Mouse (Mus musculus): ENCODE measurements around the gene Gm3854.
A peak's percentile ranks its signal among the peaks of the same experiment; 100 is the strongest.
"Not testable (repeated sequence)": the region's sequence is repeated elsewhere in the genome, so short reads cannot be mapped to it uniquely, and the experiment has no call there.

Gm3854 gene

DNA sequence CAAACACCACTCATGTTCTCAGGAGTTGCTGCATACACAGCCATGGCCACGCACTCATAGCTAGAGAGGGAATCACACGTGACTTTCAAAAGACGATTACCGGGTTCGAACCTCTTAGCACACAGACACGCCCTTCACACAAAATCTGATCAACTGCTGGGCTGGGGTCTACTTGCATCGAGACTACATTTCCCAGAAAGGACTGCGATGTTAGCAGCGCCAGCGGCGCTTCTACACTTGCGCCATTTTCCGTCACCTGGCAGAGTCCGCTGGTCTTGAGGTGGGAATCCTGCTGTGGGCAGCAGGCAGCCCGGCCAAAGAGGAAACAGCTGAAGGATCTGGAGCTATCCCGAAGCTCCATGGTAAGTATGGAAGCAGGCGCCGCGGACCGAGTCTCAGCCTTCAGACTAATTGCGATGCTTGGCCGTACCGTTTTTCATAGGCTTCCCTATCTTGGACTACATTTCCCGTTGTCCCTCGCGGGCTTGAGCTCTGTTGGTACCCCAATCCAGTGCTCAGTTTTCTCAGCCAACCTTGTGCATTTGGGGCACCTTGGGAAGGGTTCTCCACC is at the start of gene Gm3854:
Gene Gm3854, plus strand, starts transcription at position 259 of the 571 bp plus-strand sequence.
- DNase-seq = peak; percentile 65

- not testable (repeated sequence) for DNase-seq
These were observed 42.8 kb upstream of the Gm3854 start for GRCm38 (mm10) chr7:6300796-6301195.

DNA sequence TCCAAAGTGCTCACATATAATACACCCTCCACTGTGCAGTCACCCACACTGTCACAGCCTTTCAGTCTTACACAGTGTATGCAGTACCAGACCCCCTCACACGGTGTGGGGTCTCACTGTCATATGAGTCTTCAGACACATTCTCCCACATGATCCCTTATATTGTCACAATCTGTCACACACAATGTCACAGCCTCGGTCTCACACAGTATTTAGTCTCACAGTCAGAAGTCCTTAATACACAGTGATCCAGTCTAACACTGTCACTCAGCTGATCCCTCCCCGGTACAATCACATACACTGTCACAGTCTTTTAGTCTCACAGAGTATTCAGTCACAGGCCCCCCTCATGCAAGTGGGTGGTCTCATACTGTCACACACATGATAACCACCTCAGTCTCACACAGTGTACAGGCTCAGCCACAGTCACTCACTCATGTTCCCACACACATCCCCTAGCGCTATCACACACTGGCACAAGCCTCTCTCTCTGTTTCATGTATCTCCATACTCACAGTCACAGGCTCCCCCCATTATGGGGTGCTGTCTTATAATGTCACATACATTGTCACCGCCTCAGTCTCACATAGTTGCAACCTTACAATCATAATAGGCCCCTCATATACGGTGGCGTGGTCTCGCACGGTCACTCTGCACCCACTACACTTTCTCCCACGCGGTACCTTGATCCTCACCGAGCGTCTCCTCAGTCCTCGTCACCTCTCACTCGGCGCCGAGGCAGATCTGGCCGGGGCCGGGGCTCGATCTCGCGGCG is 12.9 kb upstream of the Gm3854 start:
- no peak for DNase-seq

DNA sequence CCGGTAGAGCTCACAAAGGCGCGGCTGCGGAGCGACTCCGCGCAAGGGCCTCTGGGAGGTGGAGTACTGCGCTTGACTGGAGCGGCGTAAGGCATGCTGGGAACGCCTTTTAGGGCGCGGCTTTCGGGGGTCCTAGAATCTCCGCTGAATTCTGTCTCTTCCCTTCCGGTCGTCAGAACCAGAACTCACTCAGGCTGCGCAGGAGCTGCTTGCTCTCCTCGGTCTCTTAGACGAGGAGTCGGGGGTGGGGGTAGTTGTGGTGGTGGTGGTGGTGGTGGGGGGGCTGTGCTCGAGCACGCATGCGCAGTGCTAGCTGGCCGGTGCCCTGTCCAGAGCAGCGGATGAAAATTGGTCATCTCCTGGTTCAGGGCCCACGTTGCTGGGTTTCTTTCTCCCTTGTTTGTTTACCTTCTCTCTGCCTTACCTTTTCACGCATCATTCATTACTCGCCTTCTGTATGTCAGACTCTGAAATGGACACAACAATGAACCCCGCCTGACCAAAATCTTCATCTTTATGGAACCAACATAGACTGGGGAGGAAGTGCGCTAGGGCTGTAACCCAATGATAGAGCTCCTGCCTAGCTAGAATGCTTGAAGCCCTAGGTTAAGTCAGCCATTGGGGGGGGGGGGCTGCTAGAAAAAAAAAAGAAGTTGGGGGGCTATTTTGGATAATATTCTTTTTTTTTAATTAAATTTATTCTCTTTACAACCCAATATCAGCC is 12.2 kb upstream of the Gm3854 start, which contains the start of gene Zfp583:
Gene Zfp583, minus strand, starts transcription at position 53 of the 724 bp plus-strand sequence.
- DNase-seq = peak; percentile 88

- no peak for DNase-seq
These were observed 3.7 kb upstream of the Gm3854 start for GRCm38 (mm10) chr7:6339865-6340264.

DNA sequence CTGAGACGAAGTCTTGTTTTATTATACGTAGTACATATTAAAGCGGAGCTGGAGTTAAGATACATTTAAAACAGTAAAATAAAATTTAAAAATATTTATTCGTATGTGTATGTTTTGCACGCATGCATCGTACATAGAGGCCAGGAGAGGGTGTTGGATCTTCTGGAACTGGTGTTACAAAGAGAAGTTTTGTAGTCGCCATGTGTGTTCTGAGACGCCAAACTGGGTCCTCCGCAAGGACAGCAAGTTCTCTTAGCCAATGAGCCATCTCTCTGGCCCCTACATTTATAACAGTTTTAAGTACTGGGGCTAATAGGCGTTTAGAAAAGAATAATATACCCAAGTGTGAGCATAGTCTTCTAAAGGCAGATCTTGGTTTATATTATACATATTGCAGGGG is 565 bp downstream of the Gm3854 start:
- no peak for DNase-seq

DNA sequence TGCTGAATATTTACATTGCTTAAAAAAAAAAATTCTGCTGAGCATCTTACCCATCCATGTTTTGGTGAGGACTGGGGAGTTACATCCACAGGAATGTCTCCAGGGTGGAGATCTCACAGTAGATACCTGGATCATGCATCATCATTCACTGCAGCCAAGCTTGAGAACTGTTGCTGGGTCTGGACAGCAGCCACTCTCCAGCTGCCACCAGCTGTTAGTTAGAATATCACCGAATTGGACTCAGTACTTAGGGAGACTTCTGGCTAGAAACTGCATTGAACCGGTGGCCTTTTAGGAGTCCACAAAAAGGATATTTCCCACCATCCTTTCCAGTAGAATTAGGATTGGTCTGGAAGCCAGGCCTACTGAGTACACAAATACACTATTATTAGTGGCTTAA is 14.6 kb downstream of the Gm3854 start:
- DNase-seq = no peak

- peak; percentile 37 for DNase-seq
These were observed 15.5 kb downstream of the Gm3854 start for GRCm38 (mm10) chr7:6358937-6359590.

- DNase-seq = no peak
These were observed 17.0 kb downstream of the Gm3854 start for GRCm38 (mm10) chr7:6360477-6361060.

DNA sequence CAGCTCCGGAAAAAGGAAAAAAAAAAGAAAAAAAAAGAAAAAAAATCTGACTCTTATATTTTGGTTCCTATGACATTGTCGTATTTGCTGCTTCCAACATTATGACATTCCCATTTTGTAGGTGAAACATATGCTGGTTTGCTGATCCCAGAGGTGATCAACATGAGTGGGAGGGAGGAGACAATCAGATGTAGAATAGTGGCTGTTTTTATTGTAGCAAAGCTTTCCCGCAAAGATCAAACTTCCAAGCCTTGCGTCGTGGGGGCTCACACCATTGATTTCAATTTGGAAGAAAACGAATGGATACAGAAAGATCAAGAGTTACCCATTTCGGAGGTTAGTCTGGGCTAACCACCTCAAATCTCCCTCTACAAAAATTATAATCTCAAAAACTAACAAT is 18.2 kb downstream of the Gm3854 start:
- DNase-seq = no peak

DNA sequence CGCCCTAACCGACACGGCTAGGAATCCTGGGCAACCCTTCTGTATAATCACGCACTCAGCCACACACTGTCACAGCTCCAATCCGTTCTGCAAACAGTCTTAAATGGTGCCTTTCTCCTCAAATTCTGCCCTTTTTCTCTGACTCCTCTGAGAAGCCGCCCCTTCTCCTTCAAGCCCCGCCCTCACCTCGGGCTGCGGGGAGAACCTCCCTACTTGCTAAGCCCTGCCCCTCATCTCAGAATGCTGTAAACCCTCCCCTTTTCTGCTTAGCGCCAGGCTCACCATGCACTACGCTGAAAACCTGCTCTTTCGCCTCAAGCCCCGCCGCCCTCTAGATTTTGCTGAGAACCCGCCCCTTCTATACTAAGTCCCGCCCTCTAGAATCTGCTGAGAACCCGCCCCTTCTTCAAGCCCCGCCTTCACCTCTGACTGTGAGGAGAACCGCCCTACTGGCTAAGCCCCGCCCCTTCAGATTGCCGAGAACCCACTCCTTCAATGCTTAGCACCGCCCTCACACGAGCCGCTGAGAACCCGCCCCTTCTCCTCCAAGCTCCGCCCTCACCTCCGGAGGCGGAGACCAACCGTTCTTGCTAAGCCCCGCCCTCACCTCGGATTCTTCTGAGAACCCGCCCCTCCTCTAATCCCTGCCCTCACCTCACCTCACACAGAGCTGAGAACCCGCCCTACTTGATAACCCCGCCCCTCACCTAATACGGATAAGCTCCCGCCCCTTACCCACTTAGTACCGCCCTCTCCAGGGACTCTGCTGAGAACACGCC is 18.9 kb downstream of the Gm3854 start:
- peak; percentile 100 for DNase-seq

GRCm38 (mm10) chr7:6363047-6363488 is 19.5 kb downstream of the Gm3854 start, which contains the start of gene Zfp78:
Zfp78 (plus strand) TSS chr7:6363280.
- DNase-seq = peak; percentile 92

- no peak for DNase-seq
These were observed 21.2 kb downstream of the Gm3854 start for GRCm38 (mm10) chr7:6364761-6365160.

- DNase-seq = no peak
These were observed 23.6 kb downstream of the Gm3854 start for GRCm38 (mm10) chr7:6367185-6367584.

DNA sequence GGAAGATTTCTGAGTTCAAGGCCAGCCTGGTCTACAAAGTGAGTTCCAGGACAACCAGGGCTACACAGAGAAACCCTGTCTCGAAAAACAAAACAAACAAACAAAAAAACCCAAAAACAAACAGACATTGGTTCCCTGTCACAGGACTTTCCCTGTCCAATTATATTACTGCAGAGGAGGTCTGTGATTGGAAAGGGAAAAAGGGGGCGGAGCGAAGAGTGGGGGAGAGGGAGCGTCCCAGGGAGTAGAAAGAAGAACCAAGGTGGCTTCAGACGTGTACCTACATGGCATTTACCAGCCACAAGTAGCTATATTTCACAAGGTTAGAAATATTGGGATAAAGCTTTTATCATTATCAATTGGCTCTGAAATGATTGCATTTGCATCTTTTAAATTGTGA is 24.6 kb downstream of the Gm3854 start:
- not testable (repeated sequence) for DNase-seq

- no peak for DNase-seq
These were observed 25.9 kb downstream of the Gm3854 start for GRCm38 (mm10) chr7:6369460-6369859.

DNA sequence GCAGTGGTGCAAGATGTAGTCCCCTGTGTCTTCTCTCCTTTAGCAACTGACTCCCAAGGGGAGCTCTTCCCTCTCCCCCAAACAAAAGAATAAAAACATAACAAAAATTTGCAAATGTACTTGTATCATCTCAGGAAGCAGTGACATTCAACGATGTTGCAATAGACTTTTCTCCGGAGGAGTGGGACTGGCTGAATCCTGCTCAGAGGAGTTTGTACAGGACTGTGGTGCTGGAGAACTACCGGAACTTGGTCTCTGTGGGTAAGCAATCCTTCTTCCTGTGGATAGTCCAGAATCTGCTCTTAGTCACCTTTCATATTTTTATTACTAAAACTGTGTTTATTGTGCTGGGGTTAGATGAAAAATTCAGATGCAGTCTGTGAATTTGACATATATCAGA is 29.4 kb downstream of the Gm3854 start:
- no peak for DNase-seq

- no peak for DNase-seq
These were observed 34.9 kb downstream of the Gm3854 start for GRCm38 (mm10) chr7:6378441-6378840.

GRCm38 (mm10) chr7:6381431-6381830 is 37.9 kb downstream of the Gm3854 start:
- DNase-seq = no peak

DNA sequence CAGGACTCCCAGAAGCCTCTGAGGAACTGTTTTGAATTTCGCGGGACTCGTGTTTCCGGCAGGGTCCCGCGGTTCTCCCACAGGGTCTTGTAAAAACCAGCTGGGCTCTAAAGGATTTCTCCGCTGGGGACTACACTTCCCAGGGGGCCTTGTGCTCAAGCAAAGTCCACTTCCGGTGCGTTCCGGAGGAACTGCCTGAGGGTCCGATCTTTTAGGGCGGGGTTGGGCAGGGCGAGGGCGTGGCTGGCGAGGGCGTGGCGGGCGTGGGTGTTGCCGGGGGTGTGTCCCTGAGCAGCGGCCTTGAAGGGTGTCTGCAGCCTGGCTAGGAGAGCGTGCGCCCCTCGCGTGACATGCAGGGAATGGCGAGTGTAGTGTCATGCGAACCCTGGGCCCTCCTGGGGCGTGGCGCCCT is 39.5 kb downstream of the Gm3854 start, which contains the start of gene Zfp28:
Gene Zfp28, plus strand, starts transcription at position 252 of the 412 bp plus-strand sequence.
- DNase-seq = peak; percentile 96

GRCm38 (mm10) chr7:6384011-6384410 is 40.5 kb downstream of the Gm3854 start:
- DNase-seq = no peak

DNA sequence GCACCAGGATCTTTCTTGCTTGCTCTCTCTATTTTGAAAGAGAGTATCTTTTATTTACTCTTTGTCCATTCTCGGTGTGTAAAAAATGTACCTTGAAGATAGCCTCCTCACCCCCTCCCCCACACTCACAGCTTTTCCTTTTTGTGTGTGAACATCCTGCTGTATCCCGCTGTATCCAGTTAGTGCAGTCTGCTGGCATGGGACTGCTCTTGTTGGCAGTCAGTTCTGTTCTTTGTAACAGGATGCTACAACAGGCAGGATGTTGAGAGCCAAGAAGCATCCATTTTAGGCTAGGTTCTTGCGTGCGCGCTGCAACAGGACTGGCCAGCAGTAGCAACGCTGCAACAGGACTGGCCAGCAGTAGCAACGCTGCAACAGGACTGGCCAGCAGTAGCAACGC is 43.4 kb downstream of the Gm3854 start:
- peak; percentile 36 for DNase-seq
